Mouse (Mus musculus): Measurements from ENCODE around the gene Traf3ip3.

Traf3ip3 gene

DNA sequence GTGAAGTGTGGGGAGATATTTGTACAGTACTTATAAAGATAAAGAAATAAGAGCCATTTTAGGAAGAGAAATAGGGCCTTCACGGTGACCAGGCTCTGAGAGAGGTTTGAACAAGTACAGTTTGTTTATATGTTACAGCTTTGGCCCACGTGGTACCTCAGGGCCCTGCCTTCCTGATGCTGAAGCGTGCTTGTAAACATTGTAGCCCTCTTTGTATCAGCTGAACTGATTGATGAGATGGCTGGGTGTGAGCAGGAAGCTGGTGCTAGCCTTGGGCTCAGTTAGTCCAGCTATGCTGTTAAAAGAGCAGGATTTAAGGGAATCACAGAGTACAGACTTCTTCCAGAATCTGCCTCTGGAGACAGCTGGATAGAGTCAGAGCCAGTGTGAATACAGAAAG is 42.3 kb downstream of the Traf3ip3 start:
- no peak for DNase-seq

DNA sequence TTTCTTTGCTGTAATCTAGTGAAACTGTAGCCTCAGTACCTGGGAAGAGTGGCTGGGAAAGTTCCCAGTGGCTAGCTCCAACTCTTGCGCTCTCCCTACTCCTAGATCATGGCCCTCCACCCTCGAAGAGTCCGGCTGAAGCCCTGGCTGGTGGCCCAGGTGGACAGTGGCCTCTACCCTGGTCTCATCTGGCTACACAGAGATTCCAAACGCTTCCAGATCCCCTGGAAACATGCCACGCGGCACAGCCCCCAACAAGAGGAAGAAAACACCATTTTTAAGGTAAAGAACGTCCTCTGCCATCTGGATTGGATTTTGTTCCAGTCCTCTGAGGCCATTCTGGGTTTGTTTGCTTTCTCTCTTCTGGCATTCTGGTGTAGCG is 44.4 kb downstream of the Traf3ip3 start:
- DNase-seq, result no peak

DNA sequence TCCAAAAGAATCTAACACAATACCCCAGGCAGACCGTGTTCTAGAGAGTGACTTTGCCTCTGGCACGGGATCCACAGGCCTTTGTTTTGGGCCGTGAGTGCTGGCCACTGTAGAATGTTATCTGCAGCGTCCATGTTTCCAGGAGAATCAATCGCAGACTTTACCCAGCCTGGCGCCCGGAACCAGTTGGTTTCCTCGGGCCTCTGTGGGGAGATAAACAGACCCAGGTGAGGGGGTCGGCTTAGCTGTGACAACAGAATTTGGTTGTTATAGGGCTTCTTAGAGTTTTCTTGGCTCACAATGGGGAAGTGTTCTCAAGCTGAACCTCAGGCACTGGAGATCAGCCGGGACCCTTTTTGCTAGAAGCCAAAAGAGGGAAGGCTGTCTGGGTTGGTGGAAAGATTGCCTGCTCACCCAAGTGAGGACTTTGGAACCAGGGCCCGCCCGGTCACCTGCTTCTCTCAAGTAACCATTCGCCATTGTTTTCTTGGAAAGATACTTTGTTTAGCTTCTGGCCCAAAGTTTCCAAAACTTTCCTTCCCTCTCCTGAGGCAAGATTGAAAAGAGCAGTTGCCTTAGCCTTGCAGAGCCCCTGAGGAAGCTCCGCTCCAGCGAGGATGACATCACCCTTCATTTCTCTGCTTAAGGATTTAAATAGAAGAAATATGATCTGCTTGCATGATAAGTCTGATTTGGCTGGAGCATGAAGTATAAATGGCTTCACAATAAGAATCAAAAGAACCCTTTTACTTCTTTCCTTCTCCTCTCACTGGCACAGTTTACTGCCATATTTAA is 45.0 kb downstream of the Traf3ip3 start:
- no peak for DNase-seq

DNA sequence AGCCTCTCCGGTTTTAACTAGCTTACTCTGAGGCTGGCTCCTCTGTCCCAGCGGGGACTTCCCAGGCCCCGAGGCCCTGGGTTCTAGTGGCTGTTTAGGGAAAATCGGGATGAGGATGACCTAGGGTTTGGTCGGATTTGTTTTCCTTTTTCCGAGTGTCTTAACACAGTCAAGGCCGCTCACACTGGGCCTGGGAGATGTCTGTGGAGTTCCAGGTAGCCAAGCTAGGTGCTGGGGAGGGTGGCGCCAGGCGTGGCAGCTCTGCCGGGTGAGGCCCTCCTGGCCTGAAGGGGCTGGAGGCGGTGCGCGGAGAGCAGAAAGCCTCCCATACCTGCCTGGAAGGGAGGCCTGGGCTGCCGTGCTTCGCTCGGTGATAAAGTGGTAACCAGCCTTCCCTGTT is 47.9 kb downstream of the Traf3ip3 start:
- no peak for DNase-seq

DNA sequence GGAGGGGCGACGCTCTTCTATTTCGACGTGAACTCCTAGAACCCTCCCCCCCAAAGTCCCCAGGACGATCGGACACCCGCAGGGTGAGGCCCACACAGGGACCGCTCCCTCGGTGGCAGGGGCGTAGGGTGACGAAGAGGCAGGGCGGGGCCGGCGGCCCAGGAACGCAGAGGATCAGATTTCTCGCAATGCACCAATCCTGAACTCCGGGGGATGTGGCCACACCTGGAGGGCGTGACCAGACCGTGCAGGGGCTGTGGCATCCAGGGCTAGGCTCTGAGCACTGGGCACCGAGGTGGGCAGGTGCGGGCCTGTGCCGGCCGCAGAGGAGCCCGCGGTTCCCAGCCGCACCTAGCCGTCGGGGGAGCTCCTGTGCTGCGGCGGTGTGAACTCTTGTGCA is 48.6 kb downstream of the Traf3ip3 start, which contains the start of gene Irf6:
Gene Irf6 (plus strand): TSS at position 240 of the 400 bp plus-strand sequence.
- peak; percentile 97 for DNase-seq

- DNase-seq, result no peak
Measured at GRCm38 (mm10) chr1:193151134-193151533, 50.4 kb downstream of the Traf3ip3 start.

GRCm38 (mm10) chr1:193149231-193149630 is 52.3 kb downstream of the Traf3ip3 start:
- DNase-seq, result no peak

DNA sequence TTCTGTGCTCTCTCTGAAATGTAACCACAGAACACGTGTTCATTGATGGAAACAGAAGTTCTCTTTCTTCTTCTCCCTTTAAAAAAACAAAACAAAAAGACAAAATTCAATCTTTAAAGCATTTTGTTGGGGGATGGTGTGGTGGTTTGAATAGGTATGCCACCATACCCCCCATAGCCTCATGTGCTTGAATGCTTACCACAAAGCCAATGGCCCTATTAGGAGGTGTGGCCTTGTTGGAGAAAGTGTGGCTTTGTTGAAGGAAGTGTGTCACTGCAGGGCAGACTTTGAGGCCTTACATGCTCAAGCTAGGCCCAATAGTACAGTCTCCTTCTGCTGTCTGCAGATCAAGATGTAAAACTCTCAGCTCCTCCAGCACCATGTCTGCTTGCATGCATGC is 55.1 kb downstream of the Traf3ip3 start:
- DNase-seq, result no peak

GRCm38 (mm10) chr1:193145101-193145500 is 56.4 kb downstream of the Traf3ip3 start:
- DNase-seq, result no peak

GRCm38 (mm10) chr1:193144516-193144915 is 57.0 kb downstream of the Traf3ip3 start:
- no peak for DNase-seq

DNA sequence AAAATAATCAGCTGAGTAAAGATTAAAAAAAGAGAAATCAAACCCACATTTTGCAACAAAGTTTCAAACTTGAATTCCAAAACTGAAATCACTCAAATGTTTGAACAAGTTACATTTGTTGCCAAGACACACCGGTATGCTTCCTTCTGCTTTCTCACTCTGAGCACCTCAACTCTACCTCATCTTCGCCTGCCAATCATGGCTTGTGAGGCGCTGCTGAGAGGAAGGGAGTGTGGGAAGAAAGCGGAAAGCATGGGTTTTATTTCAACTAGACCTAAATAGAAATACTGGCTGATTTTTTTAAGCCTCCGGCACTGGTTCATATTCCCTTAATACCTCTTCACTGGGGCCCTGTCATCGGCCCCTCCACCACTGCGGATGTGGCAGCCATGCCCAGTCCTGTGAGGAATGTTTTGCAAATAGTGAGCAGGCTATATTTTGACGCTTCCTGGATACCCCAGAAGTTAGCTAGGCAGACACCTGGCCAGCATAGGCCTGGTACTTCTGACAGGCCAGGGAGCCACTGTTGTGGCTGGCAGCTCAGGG is 58.9 kb downstream of the Traf3ip3 start:
- DNase-seq, result no peak

DNA sequence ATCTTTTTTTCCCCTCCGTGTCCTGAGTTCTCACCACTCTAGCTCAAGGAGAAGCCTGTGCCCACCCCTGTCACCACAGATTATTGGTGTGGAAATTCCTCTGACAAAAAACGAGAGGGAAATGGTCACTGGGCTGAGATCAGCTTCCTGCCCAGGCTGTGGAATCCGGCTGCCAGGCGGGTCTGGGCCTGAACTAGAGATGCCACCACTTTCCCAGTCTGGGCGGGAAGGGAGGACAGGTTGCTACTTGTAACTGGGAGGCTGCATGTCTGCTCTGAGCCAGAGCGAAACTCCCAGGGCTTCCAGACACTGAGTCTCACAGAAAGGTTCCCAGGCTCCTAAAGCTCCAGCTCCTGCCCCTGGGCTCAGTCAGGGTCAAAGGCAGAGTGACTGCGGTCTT is 60.4 kb downstream of the Traf3ip3 start:
- DNase-seq, result no peak

- no peak for DNase-seq
Measured at GRCm38 (mm10) chr1:193138669-193139068, 62.8 kb downstream of the Traf3ip3 start.

DNA sequence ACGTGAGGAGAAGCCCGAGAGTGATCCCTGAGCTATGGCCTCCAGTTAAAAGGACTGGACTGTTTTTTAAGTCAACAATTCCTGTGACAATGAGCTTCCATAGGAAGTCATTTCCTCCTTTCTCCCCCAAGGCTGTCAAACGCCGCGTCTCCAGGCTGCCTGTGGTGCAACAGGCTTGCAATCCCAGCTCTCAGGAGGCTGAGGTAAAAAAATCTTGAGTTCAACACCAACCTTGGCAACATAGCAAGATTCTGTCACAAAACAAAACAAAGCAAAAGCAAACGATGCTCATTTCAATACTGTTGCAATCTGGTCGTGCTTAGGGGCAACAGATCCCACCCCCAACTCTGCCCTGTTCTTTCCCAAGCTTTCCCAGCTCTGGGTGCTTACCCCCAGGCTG is 63.4 kb downstream of the Traf3ip3 start:
- no peak for DNase-seq

GRCm38 (mm10) chr1:193133726-193134125 is 67.8 kb downstream of the Traf3ip3 start:
- no peak for DNase-seq

- DNase-seq, result no peak
Measured at GRCm38 (mm10) chr1:193132385-193132784, 69.1 kb downstream of the Traf3ip3 start.

DNA sequence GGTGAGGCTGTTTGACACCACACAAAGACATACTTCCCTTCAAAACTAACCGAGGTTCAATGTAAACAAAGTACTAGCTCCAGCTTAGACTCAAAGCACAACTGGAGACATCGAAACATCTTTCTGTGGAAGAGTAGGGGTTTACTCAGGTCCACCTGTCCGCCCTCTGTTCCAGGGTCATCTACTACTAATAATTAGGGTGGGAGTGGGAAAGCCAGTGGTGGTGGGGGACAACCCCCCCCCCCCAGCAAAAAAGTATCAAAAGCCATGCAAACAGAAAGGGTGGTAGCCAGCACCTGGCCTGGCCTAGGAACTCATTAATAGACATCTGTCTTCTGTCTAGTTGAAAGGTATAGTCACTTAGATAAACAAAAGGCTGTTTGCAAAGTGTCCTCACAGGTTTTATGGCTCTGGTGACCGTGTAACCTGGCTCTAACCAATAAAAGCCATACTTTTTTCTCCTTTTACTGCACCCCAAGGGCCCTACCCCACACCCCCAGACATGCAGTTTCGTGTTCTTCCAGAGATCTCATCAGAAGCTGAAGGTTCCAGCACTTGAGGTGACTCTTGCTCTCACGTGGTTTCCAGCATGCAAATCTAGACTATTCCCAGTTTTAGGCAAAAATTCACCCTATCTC is 70.1 kb downstream of the Traf3ip3 start:
- DNase-seq, result no peak

GRCm38 (mm10) chr1:193130839-193131238 is 70.7 kb downstream of the Traf3ip3 start:
- no peak for DNase-seq

DNA sequence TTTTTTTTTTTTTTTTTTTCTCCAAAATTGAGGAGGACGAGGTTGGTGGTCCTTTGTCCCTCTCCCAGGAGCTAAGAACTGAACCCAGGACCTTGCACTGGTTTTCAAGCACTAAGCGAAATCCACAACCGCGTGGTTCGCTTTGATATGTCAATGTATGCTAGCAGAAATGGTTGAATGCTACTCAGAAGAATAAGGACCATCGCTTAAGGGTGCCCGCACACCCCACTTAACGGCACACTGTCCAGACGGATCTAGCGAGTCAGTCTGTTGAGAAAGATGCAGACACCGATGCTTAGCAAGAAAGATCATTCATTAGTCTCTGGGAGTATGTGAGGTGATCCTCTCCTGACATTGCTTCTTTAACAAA is 71.1 kb downstream of the Traf3ip3 start:
- no peak for DNase-seq

- DNase-seq, result peak; percentile 99
Measured at GRCm38 (mm10) chr1:193129786-193130455, 71.6 kb downstream of the Traf3ip3 start, which contains the start of gene Diexf. TSS of gene Diexf (minus strand) at chr1:193130272.

DNA sequence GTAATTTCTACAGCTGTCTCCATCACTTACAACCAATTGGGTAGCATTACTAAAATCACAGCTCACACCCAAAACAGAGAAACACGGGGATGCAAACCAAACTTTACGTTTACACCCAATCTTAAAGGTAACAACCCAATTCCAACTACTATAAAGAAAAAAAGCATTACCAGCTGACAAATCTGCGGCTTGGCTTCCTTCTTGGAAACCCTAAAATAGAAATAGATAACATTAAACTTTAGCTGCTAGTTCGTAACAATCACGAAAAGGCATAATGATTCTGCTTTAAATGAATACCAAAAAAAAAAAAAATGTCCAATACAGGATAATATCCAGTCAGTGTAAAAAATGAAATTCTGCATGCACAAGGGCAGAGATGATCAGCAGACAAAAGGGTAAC is 72.2 kb downstream of the Traf3ip3 start:
- no peak for DNase-seq

DNA sequence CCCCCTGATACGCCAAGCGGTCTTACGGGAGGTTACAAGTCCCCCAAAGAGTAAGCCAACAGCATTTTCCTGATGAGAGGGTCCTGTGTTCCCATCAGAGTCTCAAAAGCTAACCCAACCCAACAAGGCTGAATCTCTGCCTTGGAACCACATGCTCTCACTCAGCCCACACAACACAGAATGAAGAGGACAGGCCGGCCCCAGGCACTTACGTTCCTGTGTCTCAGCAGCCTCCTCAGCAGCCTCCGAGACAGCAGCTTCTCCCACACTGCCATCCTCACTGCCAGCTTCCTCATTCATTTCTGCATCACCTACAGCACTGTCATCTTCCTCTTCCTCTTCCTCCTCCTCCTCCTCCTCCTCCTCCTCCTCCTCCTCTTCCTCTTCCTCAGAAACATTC is 73.4 kb downstream of the Traf3ip3 start:
- DNase-seq, result no peak

GRCm38 (mm10) chr1:193125835-193126234 is 75.7 kb downstream of the Traf3ip3 start:
- DNase-seq, result no peak
